9 mouse cellular contexts compared by ENCODE assay signal in genomic region chr16:91270982-91271549, GRCm38 (mm10). TPM values are rescaled to one million over a fixed set of nuclear protein-coding genes. Genes with fewer than 3 reads are reported as not detected.
DNase-seq lines count a peak whose midpoint lies in the region; ATAC-seq and TF ChIP-seq lines count a peak whose summit lies in the region.
"Had no signal": no experiment of that assay in that cellular context is flagged by ENCODE, and none has a peak within 500 bp of the region (broad histone marks: within the 10 kb centered on the region; RNA-seq: fewer than 3 reads in every experiment).

No protein-coding gene starts in this region.

- no peak for TF ChIP-seq POLR2A in cerebellum, adult 2 months (IDR thresholded peaks at IDR 0.05; ENCODE audit: borderline replicate concordance, insufficient read depth, low read length)
- TF ChIP-seq POLR2A in olfactory bulb, adult 2 months (IDR thresholded peaks at IDR 0.05; ENCODE audit: insufficient read depth, low read depth, low read length), result no peak

- no peaks in the 10 kb centered on the region for H3K4me1 ChIP-seq in cerebellum, adult 2 months (ENCODE audit: control insufficient read depth, insufficient read depth, low read length)
- H3K4me1 ChIP-seq in lung, embryonic 16.5 days (replicated peaks; ENCODE audit: control insufficient read depth, insufficient read depth, low read length), result peaks cover 9% of the 10 kb centered on the region
- H3K4me1 ChIP-seq in hindbrain, postnatal 0 days (ENCODE audit: insufficient read depth, low read length), result no peaks in the 10 kb centered on the region; the same call in 1 of the 2 replicates
- peaks cover 20% of the 10 kb centered on the region for H3K4me1 ChIP-seq in olfactory bulb, adult 2 months (ENCODE audit: control insufficient read depth, insufficient read depth, low read length)

- H3K27me3 ChIP-seq in cerebellum, adult 2 months (ENCODE audit: control insufficient read depth, insufficient read depth, low read length), result peaks cover 3% of the 10 kb centered on the region; the same call in 1 of the 2 replicates
- H3K27me3 ChIP-seq in lung, embryonic 16.5 days (ENCODE audit: control insufficient read depth, insufficient read depth, low read depth, low read length), result peaks cover 76% of the 10 kb centered on the region
- H3K27me3 ChIP-seq in hindbrain, postnatal 0 days (ENCODE audit: insufficient read depth, low read length), result peaks cover 88% of the 10 kb centered on the region

- no peaks in the 10 kb centered on the region for H3K36me3 ChIP-seq in lung, embryonic 16.5 days (ENCODE audit: control insufficient read depth, insufficient read depth, low read length)
- no peaks in the 10 kb centered on the region for H3K36me3 ChIP-seq in hindbrain, postnatal 0 days (ENCODE audit: insufficient read depth, low read length)

- H3K4me2 ChIP-seq in lung, embryonic 16.5 days (ENCODE audit: low read depth, low read length), result no peak overlapping the region
- peak overlapping the region; percentile 62 for H3K4me2 ChIP-seq in hindbrain, postnatal 0 days (ENCODE audit: low read depth, low read length)

- H3K9ac ChIP-seq in lung, embryonic 16.5 days (ENCODE audit: low read length), result no peak overlapping the region
- peak overlapping the region; percentile 58 for H3K9ac ChIP-seq in hindbrain, postnatal 0 days (replicated peaks; ENCODE audit: low read length)

- WGBS in cerebellum, adult 2 months, result 1% methylated on average over 29 of the region's 29 CpGs
- 2% methylated on average over 29 of the region's 29 CpGs for WGBS in lung, embryonic 16.5 days
- WGBS in hindbrain, postnatal 0 days, result under 1% methylated on average over 29 of the region's 29 CpGs
- WGBS in olfactory bulb, adult 2 months, result 3% methylated on average over 29 of the region's 29 CpGs

- no peak for DNase-seq in cerebellum, adult 2 months
- no peak for DNase-seq in cerebellum, adult 18-20 months
- no peak for DNase-seq in lung, postnatal 10 days
- DNase-seq in hindbrain, postnatal 0 days (ENCODE audit: low spot score), result no peak
- no peak for DNase-seq in ovary, postnatal 10 days (ENCODE audit: low spot score)
- DNase-seq in spleen, postnatal 4 days (ENCODE audit: low spot score in 2 of 2), result no peak

- H3K4me3 ChIP-seq in cerebellum, adult 2 months (replicated peaks; ENCODE audit: insufficient read depth, low read depth, low read length), result peak overlapping the region; percentile 37
- peak overlapping the region; percentile 42 for H3K4me3 ChIP-seq in lung, embryonic 16.5 days (ENCODE audit: low read length)
- H3K4me3 ChIP-seq in hindbrain, postnatal 0 days (ENCODE audit: low read length), result peak overlapping the region; percentile 46
- peak overlapping the region; percentile 48 for H3K4me3 ChIP-seq in olfactory bulb, adult 2 months (ENCODE audit: insufficient read depth, low read depth, low read length)

- no peaks in the 10 kb centered on the region for H3K9me3 ChIP-seq in lung, embryonic 16.5 days (ENCODE audit: control insufficient read depth, low read length)
- no peaks in the 10 kb centered on the region for H3K9me3 ChIP-seq in hindbrain, postnatal 0 days (ENCODE audit: low read length)

- H3K27ac ChIP-seq in cerebellum, adult 2 months (ENCODE audit: insufficient read depth, low read length), result peak overlapping the region; percentile 57; the same call in 1 of the 2 replicates
- no peak overlapping the region for H3K27ac ChIP-seq in lung, embryonic 16.5 days (ENCODE audit: low read length)
- H3K27ac ChIP-seq in hindbrain, postnatal 0 days, result peak overlapping the region; percentile 85
- H3K27ac ChIP-seq in olfactory bulb, adult 2 months (ENCODE audit: insufficient read depth, low read depth, low read length), result no peak overlapping the region

- ATAC-seq in lung, embryonic 16.5 days (ENCODE audit: low read depth), result no peak
- ATAC-seq in hindbrain, postnatal 0 days, result peak; percentile 32; the same call in 1 of the 2 replicates

- no peak for TF ChIP-seq CTCF in cerebellum, adult 2 months (IDR thresholded peaks at IDR 0.05; ENCODE audit: borderline replicate concordance, insufficient read depth, low read depth, low read length)
- TF ChIP-seq CTCF in hindbrain, postnatal 0 days (IDR thresholded peaks at IDR 0.05; ENCODE audit: low read depth), result no peak
- no peak for TF ChIP-seq CTCF in olfactory bulb, adult 2 months (IDR thresholded peaks at IDR 0.05; ENCODE audit: insufficient read depth, low read depth, low read length)

RNA-seq across cellular contexts. Expression of gene Olig1, which starts 1.5 kb away (rescaled TPM):
- 191 and 233 TPM in 2 replicates for polyA plus RNA-seq in cerebellum, adult 2 months (2012; rRNA removed)
- 0.40 TPM in 1 of 2 replicates, not detected in the other for polyA plus RNA-seq in lung, embryonic 16.5 days (2015; fragmentation: Nextera tagmentation; extraction: Ambion mirVana)
- 240 and 249 TPM in 2 replicates for total RNA-seq in hindbrain, postnatal 0 days (2014; rRNA removed)
- 199 and 227 TPM in 2 replicates for polyA plus RNA-seq in hindbrain, postnatal 0 days (2015; fragmentation: Nextera tagmentation; extraction: Ambion mirVana)
- polyA plus RNA-seq in olfactory bulb, adult 2 months (2012; ENCODE audit: insufficient read depth, insufficient read length, low replicate concordance, missing spikeins), result not detected in 2 replicates

RNA-seq across cellular contexts. Expression of gene Olig2, which starts 45.8 kb away (rescaled TPM):
- polyA plus RNA-seq in cerebellum, adult 2 months (2012; rRNA removed), result 29.6 and 34.8 TPM in 2 replicates
- polyA plus RNA-seq in lung, embryonic 16.5 days (2015; fragmentation: Nextera tagmentation; extraction: Ambion mirVana), result not detected in 2 replicates
- total RNA-seq in hindbrain, postnatal 0 days (2014; rRNA removed), result 58.7 and 66.3 TPM in 2 replicates
- polyA plus RNA-seq in hindbrain, postnatal 0 days (2015; fragmentation: Nextera tagmentation; extraction: Ambion mirVana), result 16.0 and 17.3 TPM in 2 replicates
- not detected in 2 replicates for polyA plus RNA-seq in olfactory bulb, adult 2 months (2012; ENCODE audit: insufficient read depth, insufficient read length, low replicate concordance, missing spikeins)
- polyA plus RNA-seq: urinary bladder, adult 2 months had no signal

Comparison
In these comparisons a context has a peak if more than half of its experiments do, and no peak if none do; other contexts are left out.
1. H3K27ac ChIP-seq: peak in cerebellum, adult 2 months (single experiment) and hindbrain, postnatal 0 days (single experiment); none in lung, embryonic 16.5 days (single experiment) and olfactory bulb, adult 2 months (single experiment).
2. RNA of gene Olig2, which starts 45.8 kb away (polyA plus RNA-seq): 29.6 to 34.8 TPM in cerebellum, adult 2 months and 16.0 to 17.3 TPM in hindbrain, postnatal 0 days; not detected in lung, embryonic 16.5 days and not detected in olfactory bulb, adult 2 months; every median in the first group is over 10 times any median in the second.
3. Peak in every context shown above with its lines, with median percentiles within 50 percentile points of each other: H3K4me3 ChIP-seq.